Mouse (Mus musculus) neutrophil, adult 83 days (primary cell): Measurements from ENCODE around the gene Zfp444. TPM values are rescaled to one million over a fixed set of nuclear protein-coding genes. Genes with fewer than 3 reads are reported as not detected.

ENCODE experiments used
- total RNA-seq, 2 experiments: library from RNA; stranded (reverse); gene quantifications; one replicate each; pipeline ENCODE4 v1.2.4; 2023

Gene Zfp444
- total RNA-seq: 1 to 10 TPM; 5.3 to 8.3 TPM

DNA sequence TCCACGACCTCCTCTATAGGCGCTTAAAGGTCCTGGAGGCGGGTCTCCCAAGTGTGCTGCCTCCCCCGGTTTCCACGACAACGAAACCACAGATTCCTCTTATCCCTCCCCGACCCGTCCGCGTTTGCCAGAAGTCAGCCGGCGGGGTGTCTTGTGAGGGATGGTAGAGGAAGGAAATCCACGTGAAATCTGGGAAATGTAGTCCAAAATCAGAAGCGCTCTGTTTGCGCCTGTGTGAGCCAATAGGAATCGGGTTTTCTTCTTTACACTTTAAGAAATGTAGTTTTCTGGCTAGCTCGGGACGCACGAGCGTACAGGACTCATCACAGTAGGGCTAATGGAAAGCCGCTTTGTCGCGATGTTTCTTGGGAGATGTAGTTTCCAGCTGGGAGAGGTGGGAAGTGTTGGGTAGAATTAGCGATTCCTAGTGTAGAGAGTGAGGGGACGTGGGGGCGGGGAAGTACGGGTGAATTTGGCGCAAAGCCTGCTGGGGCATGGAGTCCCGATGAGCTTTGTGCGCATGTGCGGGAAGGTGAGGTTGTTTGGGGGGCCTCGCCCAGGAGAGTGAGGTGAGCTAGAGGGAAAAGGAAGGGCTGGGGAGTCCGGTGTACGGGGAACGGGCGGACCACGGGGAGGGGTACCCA is at the start of gene Zfp444:
Gene Zfp444 (plus strand): TSS at position 221 of the 644 bp plus-strand sequence.

DNA sequence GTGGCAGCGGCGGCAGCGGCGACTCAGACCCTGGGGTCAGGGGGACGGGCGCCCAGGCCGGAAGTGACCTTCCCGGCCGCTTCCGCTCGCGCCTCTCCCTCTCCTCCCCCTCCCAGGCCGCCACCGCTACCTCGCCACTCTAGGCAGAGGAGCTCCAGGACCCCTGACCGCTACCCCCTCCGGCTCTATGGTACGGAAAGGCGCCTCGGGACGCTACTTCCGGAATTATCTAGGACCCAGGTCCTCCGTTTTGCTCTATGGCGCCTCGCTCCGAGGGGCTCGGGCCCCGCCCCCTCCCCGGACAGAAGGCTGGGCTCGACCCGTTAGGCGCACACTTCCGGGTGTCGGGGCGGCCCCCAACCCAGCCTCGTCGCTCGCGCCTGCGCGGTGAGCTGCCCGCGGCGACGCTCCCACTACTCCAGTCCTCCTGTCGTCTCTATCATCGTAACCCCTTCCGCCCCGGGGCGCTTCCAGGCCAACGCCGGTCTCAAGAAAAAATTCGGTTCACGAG is 16.1 kb upstream of the Zfp444 start, which contains the start of gene Zfp787:
Gene Zfp787 (minus strand): TSS at position 97 of the 511 bp plus-strand sequence.

DNA sequence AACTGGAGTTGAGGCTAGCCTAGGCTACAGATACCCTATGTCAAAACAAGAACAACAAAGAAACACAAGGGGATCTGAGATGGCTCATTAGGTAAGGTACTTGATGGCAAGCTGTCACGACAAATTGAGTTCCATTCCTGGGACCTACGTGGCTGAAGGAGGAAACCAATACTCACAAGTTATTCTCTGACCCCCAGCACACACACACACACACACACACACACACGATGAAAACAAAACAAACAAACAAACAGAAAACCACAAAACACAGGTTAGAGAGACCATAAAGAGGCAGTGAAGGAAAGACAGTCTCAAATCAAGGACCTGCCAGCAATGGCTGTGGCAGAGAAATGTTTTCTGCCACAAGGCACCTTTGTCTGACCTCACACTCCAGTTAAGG is 24.8 kb downstream of the Zfp444 start, which contains the start of gene Galp:
Gene Galp (plus strand): TSS at position 301 of the 400 bp plus-strand sequence.

DNA sequence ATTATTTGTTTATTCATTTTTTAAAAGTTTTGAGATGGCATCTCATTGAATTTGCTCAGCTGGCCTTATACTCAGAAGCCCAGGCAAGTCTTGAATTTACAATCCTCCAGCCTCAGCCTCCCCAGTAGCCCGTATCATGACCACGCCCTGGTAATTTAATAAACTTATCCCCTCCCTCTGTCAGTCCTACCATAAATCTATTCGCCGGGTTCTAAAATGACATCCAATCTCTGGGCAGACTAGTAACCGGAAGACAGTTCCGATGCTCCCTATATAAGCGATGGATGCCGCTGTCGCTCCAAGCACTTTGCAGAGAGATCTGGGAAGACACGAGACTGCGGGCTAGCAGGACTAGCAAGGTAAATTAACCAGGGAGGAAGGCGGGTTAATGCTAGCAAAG is 50.0 kb downstream of the Zfp444 start, which contains the start of gene Zscan5b:
Gene Zscan5b (plus strand): TSS at position 301 of the 400 bp plus-strand sequence.

Other genes with a start within 250 kb of the Zfp444 start
- not detected for gene Vmn1r65, start 161.2 kb upstream of the Zfp444 start, total RNA-seq
- gene Nlrp4c, start 127.1 kb upstream of the Zfp444 start, total RNA-seq: not detected
- 10 to 100 TPM; 24.3 to 25.0 TPM for gene Zfp787, start 16.2 kb upstream of the Zfp444 start, total RNA-seq
- not detected for gene Galp, start 24.9 kb downstream of the Zfp444 start, total RNA-seq
- not detected for gene Zscan5b, start 50.1 kb downstream of the Zfp444 start, total RNA-seq
- gene Epp13, start 80.5 kb downstream of the Zfp444 start, total RNA-seq: not detected
- gene Zfp667, start 114.4 kb downstream of the Zfp444 start, total RNA-seq: under 1 TPM; 0.40 to 0.66 TPM
- gene Zfp583, start 159.1 kb downstream of the Zfp444 start, total RNA-seq: under 1 TPM; 0.50 to 0.55 TPM
- gene Gm3854, start 171.5 kb downstream of the Zfp444 start, total RNA-seq: not detected
- gene Zfp78, start 191.1 kb downstream of the Zfp444 start, total RNA-seq: 1 to 10 TPM in 1 of 2 experiments, under 1 TPM in 1; 0.70 to 1.2 TPM
- gene Zfp28, start 211.1 kb downstream of the Zfp444 start, total RNA-seq: 1 to 10 TPM; 1.6 to 2.5 TPM
- not detected for gene Smim17, start 226.5 kb downstream of the Zfp444 start, total RNA-seq
- gene Gm20715, start 238.1 kb downstream of the Zfp444 start, total RNA-seq: under 1 TPM in 1 of 2 experiments, not detected in 1; 0.07 TPM